Mouse (Mus musculus) thymus, postnatal 10 days (tissue): ENCODE data around the gene Tnfsf8.

ENCODE experiments used
- DNase-seq, 2 experiments: peaks; one replicate each; pipeline ENCODE4 v3.0.0; 2021; ENCODE audit warnings: low spot score in 2 of 2

Tnfsf8 gene

DNA sequence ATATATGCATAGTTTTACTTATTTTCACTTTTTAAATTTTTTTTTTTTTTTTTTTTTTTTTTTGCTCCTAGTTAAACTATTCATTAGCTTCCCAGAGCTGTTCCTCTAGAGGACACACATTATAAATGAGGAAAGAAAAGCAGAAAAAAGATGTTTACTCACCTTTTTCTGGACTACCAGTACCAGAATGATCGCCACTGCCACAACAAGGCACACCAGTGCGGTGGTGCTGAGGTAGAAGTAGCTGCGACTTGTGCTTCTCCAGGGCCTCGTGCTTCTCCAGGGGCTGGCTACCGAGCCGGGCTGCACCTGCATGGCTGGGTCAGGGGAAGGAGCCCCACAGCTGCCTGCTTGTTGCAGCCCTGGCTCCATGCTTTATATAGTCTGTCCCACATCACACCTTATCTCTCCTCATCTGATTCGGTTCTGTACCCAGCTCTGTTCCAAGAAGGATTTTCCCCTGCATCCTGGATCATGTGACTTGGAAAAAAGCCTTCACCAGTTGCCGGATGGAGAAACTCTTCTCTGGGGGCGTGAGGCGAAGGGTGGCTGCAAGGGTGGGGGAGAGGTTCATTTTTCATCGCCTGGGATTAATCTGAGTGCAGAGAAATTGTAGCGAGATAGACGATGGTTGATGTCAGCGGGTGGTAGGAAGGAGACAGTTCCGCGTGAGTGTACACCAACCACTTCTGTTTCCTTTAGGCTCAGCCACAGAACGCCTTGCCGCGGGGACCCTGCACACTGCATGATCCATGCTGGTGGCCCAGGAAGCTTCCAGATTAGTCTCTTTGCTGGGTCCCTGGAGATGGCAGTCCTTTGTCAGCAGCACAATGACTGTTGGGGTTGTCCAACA lies at the start of gene Tnfsf8:
Tnfsf8 (minus strand) TSS at position 660 of the 853 bp plus-strand sequence.
- DNase-seq: peak; percentile 59 to 64

DNA sequence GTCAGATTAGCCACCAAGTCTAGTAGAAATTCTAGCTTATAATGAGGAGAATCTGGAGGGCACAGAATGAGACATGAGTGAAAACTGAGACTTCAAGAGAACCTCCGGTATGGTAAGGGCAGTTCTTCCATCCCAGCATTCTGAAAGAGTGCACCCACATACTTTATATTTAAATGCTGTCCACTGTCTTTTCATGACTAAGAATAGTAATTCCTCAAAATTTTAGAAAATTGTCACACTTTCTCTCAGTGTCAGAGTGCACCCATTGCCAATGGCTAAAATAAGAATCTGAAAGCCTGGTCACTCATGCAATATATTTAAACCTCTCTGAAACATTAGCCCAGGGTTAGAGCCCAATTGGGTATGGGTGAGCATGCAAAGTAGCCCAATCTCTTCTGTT lies 47.4 kb upstream of the Tnfsf8 start:
- no peak for DNase-seq

DNA sequence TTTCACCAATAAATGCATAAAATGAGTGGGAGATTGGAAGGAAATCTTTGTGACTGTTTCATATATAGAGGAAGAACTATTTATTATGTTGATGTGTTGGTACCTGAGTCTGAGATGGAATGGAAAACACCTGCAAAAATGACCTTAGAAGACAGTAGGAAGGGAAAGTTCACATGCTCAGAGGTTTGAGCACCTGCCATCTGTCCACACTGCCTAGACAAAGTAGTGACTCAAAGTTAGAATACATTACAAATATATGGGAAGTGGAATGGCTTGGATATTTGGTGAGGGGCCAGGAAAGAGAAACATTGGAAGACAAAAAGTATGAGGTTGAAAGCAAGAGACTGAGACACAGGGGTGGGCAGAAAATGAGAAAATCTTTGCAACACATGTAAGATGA lies 46.3 kb upstream of the Tnfsf8 start:
- no peak for DNase-seq

DNA sequence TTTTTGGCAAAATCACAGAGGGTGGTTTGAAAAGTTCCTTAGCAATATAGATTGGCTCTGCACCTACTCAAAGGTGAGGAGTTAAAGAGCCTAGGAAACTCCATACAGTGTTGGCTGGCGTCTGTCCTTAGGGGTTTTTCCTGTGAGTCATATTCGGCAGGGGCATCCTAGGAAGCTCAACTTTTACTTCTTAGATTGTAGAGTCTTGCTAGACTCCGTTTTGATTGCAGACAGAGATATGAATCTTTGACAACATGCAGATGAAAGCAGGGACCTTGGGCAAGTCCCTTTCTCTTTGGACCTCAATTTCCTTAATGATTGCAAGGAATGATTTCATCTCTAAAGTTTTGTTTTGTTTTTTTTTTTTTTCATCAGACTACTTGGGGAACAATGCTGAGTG lies 44.9 kb upstream of the Tnfsf8 start:
- DNase-seq: no peak

DNA sequence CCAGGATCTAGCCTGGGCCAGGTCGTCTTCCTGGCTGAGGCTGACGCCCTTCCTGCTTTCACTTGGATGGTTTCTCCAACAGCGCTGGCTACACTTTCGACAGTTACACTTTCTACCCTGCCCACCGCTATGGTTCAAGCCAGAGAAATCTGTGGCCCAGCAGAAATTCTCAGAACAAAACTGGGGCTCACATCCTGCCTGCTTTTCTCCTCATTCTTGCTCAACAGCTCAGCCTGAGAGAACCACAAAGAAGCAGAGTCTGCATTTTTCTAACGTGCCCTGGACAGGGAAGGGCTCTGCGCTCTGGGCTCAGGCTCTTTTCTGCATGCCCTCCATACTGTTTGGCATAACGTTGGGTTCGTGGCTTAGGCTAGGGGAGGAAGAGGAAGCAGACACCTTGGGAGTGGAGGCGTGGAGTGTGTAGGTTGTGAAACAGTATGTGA lies 38.0 kb upstream of the Tnfsf8 start:
- no peak for DNase-seq

DNA sequence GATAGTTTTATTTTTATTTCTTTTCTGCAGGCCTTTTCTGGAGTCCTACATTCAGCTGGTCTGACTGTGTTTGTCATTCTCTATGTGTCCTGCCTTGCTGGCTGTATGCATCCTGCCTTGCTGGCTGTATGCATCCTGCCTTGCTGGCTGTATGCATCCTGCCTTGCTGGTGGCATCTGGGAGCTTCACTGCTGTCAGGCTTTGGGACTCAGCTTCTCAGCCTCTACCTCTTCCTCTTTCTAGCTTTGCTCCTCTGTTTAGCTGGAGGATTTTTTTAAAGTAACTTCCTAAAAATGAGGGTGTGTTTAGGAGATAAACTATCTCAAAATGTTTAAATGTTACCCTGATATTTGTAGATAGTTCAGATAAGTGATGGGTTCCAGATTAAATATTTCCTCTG lies 36.0 kb upstream of the Tnfsf8 start:
- no peak for DNase-seq

DNA sequence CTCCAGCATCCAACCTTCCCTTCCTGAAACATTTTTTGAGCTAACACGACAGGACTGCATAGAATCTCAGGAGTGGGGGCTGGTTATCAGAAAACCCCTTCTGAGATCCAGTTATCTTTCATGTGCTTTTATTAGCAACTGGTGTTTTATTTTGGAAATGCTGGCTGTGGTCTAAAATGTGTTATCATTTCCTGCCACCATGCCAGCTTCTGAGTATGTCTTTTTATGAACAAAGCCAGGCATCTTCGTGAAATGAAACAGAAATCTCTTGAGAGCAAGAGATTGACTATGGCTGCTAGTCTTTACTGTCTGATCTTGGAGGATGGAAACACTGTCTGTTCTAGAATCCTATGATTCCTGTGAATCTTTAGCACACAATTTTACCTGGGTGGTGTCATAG lies 25.0 kb upstream of the Tnfsf8 start:
- DNase-seq: no peak

DNA sequence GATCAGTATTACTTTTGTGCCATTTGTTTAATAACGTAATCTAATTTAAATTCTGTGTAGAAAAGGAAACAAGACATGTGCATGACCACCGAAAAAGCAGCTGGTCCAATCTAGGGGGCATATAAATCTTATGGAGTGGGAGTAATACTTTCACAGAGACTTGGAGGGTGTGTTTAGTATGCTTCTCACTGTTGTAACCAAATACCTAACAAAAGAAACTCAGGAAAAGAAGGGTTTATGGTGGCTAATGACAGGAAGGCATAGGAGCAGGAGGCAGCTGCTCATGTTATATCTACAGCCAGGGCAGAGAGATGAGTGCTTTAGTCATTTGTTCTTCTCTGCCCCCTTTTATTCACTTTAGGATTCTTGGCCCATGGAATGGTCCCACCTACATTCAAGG lies 15.6 kb upstream of the Tnfsf8 start:
- DNase-seq: no peak

DNA sequence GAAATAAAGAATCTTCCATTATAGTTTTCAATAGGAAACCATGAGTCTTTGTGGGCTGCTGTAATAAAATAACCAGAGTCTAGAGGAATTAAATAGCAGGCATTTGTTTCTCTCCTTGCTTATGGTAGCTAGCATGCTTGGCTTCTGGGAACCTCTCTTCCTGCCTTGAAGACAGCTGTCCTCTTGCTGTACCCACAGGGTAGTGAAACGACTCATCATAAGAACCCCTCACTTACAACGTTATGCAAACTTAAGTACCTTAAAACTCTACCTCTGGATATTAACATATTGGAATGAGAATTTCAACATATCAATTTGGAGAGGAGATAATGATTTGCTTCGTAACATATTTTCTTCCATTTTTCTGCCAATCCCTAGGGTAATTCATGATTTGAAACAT lies 14.3 kb upstream of the Tnfsf8 start:
- DNase-seq: no peak

DNA sequence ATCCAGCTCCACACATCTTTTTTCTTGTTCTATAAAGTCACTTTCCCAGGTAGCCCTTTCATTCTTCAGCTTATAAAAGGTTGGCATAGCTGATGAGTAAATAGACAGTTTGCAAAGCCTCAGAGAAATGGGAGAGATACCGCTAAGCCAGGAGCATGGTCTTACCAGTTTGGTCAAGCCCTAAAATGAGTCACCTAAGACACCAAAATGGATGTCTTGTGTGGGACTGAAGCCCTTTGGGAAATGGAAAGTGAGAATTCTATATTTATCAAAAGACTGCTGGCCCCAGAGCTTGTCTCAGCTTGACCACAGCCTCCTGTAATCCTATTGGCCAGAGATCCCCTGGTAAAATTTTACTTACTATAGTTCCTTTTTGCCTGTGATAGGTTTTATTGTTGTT lies 9.5 kb upstream of the Tnfsf8 start:
- no peak for DNase-seq

DNA sequence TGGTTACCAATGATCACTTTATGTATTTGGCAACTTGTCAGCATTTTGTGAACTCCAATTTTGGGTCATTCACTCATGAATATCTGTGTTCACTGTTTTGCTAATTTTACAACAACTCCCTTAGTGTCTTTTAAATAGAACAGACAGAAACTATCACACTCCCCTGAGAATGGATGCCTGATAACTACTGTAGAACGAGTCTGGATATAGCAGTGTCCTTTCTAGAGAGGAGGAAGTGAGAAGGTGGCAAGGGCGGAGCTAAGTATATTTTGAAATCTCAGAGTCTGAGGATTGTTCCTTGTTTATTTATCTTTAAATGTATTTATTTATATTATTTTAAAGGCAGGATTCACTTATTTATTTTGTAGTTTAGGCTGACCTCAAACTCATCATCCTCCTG lies 7.6 kb upstream of the Tnfsf8 start:
- DNase-seq: no peak

DNA sequence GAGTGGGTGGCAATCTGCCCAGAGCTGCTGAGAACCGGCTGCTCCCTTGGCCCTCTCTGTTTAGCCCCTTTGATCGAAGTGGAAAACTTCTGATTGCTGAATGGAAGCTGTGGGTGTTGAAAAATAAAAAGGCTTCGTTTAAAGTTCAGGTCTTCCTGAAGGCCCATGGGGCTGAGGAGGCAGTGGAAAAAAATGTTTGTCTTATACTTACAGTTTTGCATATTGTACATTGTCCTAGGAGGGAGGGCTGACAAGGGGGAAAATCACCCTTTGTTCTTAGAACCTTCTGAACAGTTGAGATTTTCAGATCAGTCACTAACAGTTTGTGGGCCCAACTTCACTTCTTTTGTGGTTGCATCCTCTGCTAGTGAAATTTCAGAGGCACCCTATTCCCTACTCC lies 1.8 kb upstream of the Tnfsf8 start:
- no peak for DNase-seq

DNA sequence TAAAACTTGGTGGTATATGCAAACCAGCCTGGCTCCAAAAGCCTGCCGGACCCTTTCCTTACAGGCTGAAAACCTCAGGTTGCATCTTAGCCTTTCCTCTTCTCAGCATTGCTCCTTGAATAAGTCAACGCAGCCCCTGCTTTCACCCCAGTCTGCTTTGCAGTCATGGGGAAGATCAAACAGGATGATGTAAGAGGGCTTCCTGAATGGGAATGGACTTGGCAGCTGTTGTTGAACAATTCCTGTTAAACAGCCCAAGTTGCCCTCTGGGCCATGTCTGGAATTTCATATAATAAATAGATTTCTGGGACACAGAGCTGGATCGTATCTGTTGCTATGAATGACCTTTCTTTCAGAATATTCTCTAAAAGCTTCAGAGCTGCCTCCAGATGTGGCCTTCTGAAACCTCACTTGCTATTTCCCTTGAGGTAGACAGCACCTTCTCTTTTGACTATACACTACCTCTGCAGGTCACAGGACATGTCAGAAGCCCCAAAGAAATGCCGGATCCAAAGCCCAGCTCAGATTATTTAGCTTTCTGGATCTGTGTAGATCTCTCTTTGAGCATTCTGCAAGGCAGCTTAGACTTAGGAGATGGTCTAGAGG lies 1.0 kb upstream of the Tnfsf8 start:
- DNase-seq: no peak

DNA sequence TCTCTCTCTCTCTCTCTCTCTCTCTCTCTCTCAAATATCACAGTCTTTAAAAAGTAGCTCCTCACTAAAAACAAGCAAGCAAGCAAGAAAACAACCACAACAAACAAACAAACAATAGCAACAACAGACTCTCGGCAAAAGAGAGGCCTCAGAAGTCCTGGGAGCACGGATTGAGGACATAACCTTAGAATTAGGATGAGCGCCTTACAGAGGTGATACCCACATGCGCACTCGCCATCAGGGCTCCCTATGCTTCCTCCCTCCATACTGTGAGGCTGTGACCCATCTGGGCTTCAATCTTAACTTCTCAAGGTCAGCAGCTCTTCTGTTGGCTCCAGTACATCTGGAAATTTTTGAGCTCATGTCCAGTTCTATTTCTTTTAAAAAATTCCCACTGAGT lies 911 bp downstream of the Tnfsf8 start:
- no peak for DNase-seq

DNA sequence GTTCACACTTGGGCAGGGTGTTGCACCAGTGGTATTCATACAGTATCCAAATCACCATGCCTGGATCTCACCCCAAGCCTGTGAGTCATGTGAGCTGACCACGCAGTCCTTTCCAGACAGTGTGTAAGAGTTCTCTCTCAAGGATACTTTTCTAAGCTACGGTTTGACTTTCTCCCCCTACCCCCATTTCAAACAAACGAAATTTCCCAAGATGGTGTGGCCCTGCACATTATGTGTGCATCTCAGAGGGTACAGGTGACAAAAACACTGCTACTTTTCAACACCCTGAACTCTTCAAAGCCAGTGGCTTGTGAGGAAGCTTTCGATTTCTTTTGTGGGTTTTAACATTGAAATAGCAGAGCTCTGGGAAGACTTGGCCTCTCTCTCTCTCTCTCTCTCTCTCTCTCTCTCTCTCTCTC lies 1.4 kb downstream of the Tnfsf8 start:
- no peak for DNase-seq

DNA sequence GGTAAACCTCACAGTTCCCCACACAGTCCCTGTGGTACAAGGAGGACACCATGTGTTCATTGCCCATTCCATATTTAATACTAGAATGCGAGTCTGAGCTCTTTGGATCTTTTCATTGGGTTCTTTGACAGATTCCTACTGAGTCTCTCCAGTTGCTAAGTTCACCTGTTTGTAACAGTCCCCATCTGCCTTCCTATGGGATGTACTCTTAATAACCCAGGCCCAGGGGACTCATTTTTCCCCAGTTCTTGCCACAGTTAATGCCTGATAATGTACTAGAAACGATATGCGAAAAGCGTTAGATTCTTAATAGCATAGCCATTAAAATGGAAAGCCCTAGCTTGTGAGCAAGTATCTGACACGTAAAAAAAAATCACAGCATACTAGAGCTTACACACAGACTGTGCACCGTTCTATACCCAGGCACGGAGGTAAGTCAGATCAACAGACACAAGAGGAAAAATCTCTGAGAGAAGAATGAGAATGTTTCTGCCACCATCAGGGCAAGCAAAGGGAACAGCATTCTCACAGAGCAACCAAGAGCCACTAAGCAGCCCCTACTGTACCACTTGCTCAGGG lies 2.4 kb downstream of the Tnfsf8 start:
- DNase-seq: no peak

DNA sequence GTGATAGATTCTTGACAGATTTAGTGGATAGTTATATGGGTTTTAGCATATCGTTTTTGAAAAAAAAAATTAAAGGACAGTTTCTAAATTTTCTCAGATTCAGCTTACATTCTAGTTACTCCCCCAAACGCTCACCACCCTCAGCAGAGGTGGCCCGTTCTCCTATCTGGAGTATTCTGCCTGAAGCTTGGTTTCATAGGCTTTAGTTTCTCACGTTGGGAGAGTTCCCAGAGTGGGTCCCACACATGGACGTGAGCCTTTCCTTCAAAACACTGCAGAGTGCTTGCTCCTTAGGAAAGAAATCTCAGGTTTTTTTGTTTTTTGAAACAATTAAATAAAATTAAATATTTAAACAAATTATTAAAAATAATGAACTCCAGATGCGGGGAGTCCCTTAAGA lies 4.4 kb downstream of the Tnfsf8 start:
- DNase-seq: no peak

DNA sequence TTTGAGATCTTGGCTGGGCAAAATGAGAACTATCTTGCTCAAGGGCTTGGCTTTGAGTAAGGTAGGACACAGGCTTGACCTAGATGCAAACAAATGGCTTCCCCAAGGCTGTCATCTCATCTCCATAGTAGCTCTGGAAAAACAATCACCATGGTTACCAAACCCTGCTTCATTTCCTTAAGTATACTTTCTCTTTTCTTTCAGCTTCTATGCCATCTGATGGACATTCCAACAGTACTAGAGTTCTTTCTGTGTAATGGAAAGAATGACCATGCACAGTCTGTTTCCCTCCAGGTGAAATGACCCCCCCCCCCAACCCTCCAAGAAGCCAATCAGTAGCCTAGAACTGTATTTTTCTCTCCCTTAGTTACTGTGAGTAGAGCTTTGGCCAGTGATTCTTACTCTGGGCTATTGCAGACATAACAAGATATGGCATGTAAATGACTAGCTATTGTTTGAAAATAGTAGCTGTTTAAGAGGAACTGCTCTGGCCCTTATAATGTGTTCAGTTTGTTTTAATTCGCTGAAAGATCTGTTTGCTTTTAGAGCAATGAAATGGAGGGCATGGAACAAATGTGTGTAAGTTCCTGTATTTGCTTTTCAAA lies 7.3 kb downstream of the Tnfsf8 start:
- DNase-seq: no peak

DNA sequence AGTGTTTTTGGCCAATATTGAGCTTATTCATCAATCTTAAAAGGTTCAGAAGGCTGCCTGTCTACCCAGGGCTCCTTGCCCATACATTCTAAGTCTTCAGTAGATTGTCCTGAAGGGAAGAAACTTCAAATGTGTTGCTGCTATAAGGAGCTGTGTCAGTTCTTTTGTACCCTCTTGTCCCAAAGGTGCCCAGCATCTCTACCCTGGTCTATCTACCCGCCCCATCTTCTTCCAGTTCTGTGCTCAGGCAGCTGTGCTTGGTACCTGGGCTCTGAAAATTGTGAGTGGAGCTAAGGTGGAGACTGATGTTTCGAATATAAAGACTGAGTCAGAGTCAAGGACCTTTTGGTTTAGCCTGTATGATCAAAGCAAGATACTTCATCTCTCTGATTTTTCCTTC lies 11.1 kb downstream of the Tnfsf8 start:
- no peak for DNase-seq

DNA sequence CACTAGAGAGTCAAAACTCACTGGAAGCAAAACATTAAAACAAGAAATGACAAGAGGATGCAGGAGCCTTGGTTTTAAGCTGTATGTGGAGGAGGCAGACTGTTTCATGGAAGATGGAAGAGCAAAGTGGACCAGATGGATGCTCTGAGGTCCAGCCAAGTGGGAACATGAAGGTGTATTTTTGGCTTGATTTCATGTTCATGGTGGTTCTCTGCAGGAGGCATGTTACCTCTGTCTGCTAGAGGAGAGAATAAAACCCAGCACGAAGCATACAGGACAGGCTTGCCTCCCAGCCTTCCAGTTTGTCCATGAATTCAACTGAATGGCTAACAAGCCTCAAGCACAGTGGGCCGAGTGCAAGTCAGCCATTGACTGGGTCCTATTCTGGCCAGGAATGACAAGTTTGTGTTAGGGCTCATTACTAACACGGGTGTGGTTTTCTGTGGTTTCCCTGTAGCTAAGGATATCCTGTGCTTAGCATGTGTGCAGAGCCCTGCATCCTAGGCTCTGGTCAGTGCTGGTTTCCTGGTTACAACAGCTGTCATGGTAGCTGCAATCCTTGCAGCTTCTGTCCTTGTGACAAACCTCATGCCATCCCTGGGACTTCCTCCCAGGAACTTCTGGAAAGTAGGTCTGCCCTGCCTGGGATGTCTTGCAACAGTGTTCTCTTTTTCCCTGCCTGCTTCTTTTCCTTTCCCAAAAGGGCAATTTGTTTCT lies 14.1 kb downstream of the Tnfsf8 start:
- DNase-seq: no peak

DNA sequence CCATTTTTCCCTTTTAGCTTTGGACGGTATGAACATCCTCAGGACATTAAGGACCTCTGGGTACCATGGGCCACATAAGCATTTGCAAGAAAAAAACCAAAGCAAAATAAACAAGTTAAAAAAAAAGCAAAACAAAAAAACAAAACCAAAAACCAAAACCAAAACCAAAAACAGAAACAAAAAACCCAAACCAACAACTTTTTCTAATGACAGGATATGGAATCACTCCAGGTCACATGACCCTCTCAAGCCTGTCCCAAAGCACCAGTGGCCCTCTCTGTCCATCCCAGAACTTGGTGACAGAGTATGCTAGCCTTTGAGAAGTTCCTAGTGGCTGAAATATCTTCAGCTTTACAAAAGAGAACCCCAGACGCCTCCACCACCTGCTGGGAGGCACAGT lies 15.4 kb downstream of the Tnfsf8 start:
- DNase-seq: no peak

DNA sequence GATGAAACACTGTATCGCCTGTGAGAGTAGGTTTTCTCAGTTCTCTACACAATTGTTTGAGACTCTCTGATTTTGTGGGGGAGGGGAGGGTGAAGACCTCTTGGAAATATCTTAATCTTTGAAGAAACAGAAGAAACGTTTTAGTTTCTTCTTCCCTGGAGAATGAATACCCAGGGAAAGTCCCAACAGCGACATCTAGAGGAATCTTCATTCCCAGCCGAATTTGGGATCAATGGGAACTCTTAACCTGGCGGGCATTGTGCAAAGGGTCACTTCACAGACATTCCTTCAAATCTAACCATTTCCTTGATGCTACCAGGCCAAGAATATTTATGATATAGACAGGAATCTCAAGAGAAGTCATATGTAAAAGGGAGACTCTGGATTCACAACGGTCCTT lies 17.2 kb downstream of the Tnfsf8 start:
- no peak for DNase-seq
